Mouse (Mus musculus) ZHBTc4 (cell line): ENCODE results near the gene Dio1.

Experiments
- DNase-seq: peaks from one replicate; pipeline ENCODE4 v3.0.0-alpha.2; 2011; ENCODE audit warnings: low read depth, low spot score

The Dio1 gene

GRCm38 (mm10) chr4:107306966-107307365 is at the start of gene Dio1:
Gene Dio1 (minus strand): TSS chr4:107307169.
- DNase-seq, result no peak

DNA sequence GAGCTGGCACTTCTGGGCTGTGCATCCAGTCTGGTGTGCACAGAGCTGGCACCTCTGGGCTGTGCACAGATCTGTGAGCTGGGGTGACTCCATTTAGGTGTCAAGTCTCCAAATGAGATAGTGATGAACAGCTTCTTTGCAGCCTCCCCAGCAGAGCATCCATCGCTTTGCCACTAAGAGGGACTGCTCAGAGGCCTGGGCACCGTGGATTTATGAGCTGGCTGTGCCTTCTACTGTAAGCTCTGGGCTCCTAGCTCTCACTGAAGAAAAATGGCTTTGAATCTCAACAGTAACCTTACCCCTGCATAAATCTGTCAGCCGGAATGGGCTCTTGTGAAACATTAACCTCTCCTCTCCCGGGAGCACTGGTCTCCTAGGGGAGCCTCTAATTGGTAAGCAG is 47.6 kb upstream of the Dio1 start:
- DNase-seq, result no peak

DNA sequence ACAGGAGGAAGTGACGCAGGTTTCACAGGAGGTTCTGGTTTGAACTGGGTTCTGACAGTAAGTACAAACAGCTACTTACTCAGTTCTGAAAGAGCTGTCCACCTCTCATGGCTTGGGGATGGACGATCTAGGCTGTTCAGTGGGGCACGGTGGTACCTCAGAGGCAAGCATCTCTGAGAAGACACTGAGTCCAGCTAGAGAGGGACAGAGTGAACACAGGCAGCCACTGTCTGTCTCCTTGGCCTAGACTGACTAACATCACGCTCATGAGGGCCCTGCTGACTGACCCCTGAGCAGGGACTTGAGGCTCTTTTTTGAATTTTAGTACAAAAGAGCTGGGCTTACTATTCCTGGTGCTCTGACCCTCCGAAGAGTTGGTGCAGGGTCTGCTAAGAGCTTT is 47.2 kb upstream of the Dio1 start:
- no peak for DNase-seq

- no peak for DNase-seq
These were observed 46.6 kb upstream of the Dio1 start for GRCm38 (mm10) chr4:107353612-107354011.

GRCm38 (mm10) chr4:107351368-107351767 is 44.4 kb upstream of the Dio1 start:
- no peak for DNase-seq

GRCm38 (mm10) chr4:107349311-107350008 is 42.5 kb upstream of the Dio1 start:
- DNase-seq, result peak; percentile 50

GRCm38 (mm10) chr4:107348529-107349310 is 41.8 kb upstream of the Dio1 start:
- DNase-seq, result no peak

GRCm38 (mm10) chr4:107347221-107347620 is 40.3 kb upstream of the Dio1 start:
- DNase-seq, result no peak

DNA sequence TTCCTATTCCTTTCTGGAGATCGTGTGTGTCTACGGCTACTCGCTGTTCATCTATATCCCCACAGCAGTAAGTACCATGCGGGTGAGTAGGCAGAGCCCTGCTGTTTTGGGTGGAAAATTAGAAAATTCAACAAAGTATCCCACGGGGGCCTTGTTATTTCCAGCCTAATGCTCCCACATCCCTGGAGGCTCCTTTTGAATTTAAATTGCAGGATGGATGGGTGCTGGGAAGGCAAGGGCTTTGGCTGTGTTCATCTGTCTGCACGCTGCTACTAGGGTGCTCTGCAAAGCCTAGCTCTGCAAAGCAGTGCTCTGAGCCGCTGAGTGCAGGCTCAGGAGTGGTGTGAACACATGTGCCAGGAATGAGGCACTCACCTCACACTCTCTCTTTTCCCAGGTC is 37.6 kb upstream of the Dio1 start:
- DNase-seq, result no peak

GRCm38 (mm10) chr4:107341354-107341753 is 34.4 kb upstream of the Dio1 start:
- no peak for DNase-seq

DNA sequence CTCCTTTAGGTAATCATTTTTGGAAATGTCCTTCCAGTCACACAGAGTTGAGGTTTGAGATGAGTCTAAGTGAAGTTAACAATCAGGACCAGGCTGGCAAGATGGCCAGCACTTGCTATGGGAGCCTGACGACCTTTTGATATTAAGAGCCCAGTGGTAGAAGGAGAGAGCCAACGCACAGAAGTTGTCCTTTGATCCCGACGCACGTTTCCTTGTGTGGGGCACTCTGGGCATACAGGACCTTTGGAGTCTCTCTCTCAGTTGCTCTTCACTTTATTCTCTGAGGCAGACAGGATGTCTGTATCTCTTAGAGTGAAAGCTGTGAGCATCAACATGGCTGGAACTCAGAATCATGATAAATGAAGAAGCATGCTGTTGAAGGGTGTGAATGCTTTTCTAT is 30.5 kb upstream of the Dio1 start:
- DNase-seq, result no peak

DNA sequence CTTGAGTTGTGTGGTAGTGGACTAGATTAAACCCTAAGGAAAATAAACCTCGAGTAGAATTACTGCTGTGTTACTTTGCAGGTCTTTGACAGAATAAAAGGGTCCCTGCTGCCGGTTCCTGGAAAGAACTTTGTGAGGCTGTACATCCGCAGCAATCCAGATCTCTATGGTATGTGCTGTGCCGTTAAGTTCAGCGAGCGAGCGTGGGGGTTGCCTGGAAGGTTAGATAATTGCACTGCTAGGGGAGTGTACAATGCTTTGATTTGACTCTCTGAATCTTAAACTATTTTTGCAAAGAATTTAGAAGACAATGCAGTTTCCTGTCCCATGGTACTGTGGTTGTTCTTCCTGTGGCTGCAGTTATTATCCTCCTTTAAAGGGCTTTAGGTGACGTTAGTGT is 29.4 kb upstream of the Dio1 start:
- no peak for DNase-seq

GRCm38 (mm10) chr4:107333514-107333913 is 26.5 kb upstream of the Dio1 start:
- DNase-seq, result peak; percentile 50

DNA sequence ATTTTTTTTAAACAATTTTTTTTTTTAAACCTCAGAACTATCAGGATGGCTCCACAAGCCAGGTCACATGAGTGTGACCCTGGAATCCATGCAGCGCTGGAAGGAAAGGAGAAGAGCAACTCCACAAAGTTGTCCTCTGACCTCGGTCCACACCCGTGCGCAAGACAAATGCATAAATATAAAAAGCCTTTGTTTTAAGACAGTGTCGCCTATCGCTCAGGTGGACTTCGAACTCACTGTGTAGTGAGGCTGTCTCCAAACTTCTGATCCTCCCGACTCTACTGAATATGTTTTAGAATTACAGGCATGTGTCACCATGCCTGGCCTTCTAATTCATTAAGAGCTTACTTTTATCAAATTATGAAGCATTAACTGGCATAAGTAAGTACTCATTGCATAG is 21.6 kb upstream of the Dio1 start:
- no peak for DNase-seq

DNA sequence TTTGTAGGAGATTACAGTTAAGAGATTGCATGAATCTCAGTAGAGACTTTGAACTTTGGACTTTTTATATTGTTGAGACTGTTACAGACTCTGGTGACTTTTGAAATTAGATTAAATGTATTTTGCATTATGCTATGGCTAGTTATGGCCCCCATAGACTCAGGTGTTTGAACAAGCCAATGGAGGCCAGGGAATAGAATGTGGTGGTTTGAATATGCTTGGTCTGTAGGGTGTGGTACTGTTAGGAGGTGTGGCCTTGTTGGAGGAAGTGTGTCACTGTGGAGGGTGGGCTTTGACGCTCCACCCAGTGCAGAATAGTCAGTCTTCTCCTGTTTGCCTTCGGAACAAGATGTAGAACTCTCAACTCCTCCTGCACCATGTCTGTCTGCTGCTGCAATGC is 16.1 kb upstream of the Dio1 start:
- no peak for DNase-seq

GRCm38 (mm10) chr4:107321041-107321440 is 14.1 kb upstream of the Dio1 start:
- peak; percentile 35 for DNase-seq

GRCm38 (mm10) chr4:107318646-107319045 is 11.7 kb upstream of the Dio1 start:
- DNase-seq, result no peak

GRCm38 (mm10) chr4:107314479-107314805 is 7.5 kb upstream of the Dio1 start:
- DNase-seq, result no peak

GRCm38 (mm10) chr4:107313690-107314478 is 6.9 kb upstream of the Dio1 start, which contains the start of gene Yipf1:
Gene Yipf1 (plus strand): TSS chr4:107314363.
- DNase-seq, result peak; percentile 85

GRCm38 (mm10) chr4:107303531-107303930 is 3.4 kb downstream of the Dio1 start:
- no peak for DNase-seq

GRCm38 (mm10) chr4:107302832-107303231 is 4.1 kb downstream of the Dio1 start:
- DNase-seq, result no peak

DNA sequence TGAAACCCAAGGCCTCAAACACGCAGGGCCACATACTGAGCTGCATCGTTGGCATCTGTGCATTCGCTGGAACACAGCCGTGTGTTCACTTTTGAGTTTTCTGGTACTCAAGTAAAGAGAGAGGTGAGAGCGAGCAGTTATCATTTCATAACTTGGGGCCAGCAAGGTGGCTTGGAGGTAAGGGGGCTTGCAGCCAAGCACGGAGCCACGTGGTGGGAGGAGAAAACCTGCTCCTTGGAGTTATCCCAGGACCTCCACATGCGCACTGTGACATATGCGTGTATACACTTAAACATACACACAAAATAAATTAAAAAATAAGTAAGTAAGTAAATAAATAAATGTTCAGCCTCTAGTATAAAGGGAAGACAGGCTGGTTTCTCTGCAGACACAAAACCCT is 4.7 kb downstream of the Dio1 start:
- no peak for DNase-seq
